Mouse (Mus musculus): ENCODE data around the gene Mast4.

Gene Mast4

GRCm38 (mm10) chr13:102931951-102932350 lies 402.3 kb downstream of the Mast4 start:
- no peak for DNase-seq (ENCODE audit: low read depth, low spot score)

GRCm38 (mm10) chr13:102925844-102926598 lies 408.3 kb downstream of the Mast4 start:
- no peak for DNase-seq (ENCODE audit: low read depth, low spot score)

GRCm38 (mm10) chr13:102919741-102920140 lies 414.6 kb downstream of the Mast4 start:
- no peak for DNase-seq (ENCODE audit: low read depth, low spot score)

- DNase-seq (ENCODE audit: low read depth, low spot score): no peak
Observed at GRCm38 (mm10) chr13:102918616-102919015, 415.7 kb downstream of the Mast4 start.

GRCm38 (mm10) chr13:102915341-102915740 lies 419.0 kb downstream of the Mast4 start:
- no peak for DNase-seq (ENCODE audit: low read depth, low spot score)

GRCm38 (mm10) chr13:102914800-102915199 lies 419.5 kb downstream of the Mast4 start:
- DNase-seq (ENCODE audit: low read depth, low spot score): no peak

- DNase-seq (ENCODE audit: low read depth, low spot score): no peak
Observed at GRCm38 (mm10) chr13:102913919-102914318, 420.4 kb downstream of the Mast4 start.

- DNase-seq (ENCODE audit: low read depth, low spot score): no peak
Observed at GRCm38 (mm10) chr13:102912867-102913266, 421.4 kb downstream of the Mast4 start.

- no peak for DNase-seq (ENCODE audit: low read depth, low spot score)
Observed at GRCm38 (mm10) chr13:102909654-102910418, 424.5 kb downstream of the Mast4 start.

GRCm38 (mm10) chr13:102906661-102907009 lies 427.7 kb downstream of the Mast4 start:
- DNase-seq (ENCODE audit: low read depth, low spot score): no peak

GRCm38 (mm10) chr13:102906004-102906660 lies 428.2 kb downstream of the Mast4 start:
- peak; percentile 61 for DNase-seq (ENCODE audit: low read depth, low spot score)

GRCm38 (mm10) chr13:102905361-102905950 lies 428.8 kb downstream of the Mast4 start:
- no peak for DNase-seq (ENCODE audit: low read depth, low spot score)

GRCm38 (mm10) chr13:102903689-102904088 lies 430.6 kb downstream of the Mast4 start:
- no peak for DNase-seq (ENCODE audit: low read depth, low spot score)

- DNase-seq (ENCODE audit: low read depth, low spot score): no peak
Observed at GRCm38 (mm10) chr13:102902123-102902522, 432.2 kb downstream of the Mast4 start.

- DNase-seq (ENCODE audit: low read depth, low spot score): no peak
Observed at GRCm38 (mm10) chr13:102900531-102900930, 433.8 kb downstream of the Mast4 start.

- no peak for DNase-seq (ENCODE audit: low read depth, low spot score)
Observed at GRCm38 (mm10) chr13:102900083-102900420, 434.2 kb downstream of the Mast4 start.

- DNase-seq (ENCODE audit: low read depth, low spot score): no peak
Observed at GRCm38 (mm10) chr13:102899253-102900082, 434.8 kb downstream of the Mast4 start.

GRCm38 (mm10) chr13:102898374-102899131 lies 435.7 kb downstream of the Mast4 start:
- DNase-seq (ENCODE audit: low read depth, low spot score): no peak

- DNase-seq (ENCODE audit: low read depth, low spot score): no peak
Observed at GRCm38 (mm10) chr13:102896322-102896721, 438.0 kb downstream of the Mast4 start.

- DNase-seq (ENCODE audit: low read depth, low spot score): no peak
Observed at GRCm38 (mm10) chr13:102895894-102896293, 438.4 kb downstream of the Mast4 start.
